Mouse (Mus musculus) megakaryocyte, embryonic 14.5 days (primary cell): ENCODE measurements around the gene Lamb1. TPM values are rescaled to one million over a fixed set of nuclear protein-coding genes. Genes with fewer than 3 reads are reported as not detected.

Experiments
- H3K27me3 ChIP-seq: replicated peaks from 2 replicates; pipeline ENCODE3; 2012; ENCODE audit warnings: inconsistent platforms
- H3K36me3 ChIP-seq: replicated peaks from 2 replicates; pipeline ENCODE3; 2012; ENCODE audit warnings: low read length, inconsistent platforms, mixed read lengths
- H3K4me1 ChIP-seq: 2 replicates; pipeline ENCODE4 v1.6.1; 2012; ENCODE audit warnings: inconsistent platforms
- H3K4me3 ChIP-seq: replicated peaks from 2 replicates; pipeline ENCODE3; 2012; ENCODE audit warnings: moderate library complexity, mild to moderate bottlenecking, inconsistent platforms
- H3K9me3 ChIP-seq: 2 replicates; pipeline ENCODE4 v1.6.1; 2012; ENCODE audit warnings: inconsistent platforms
- FLI1 ChIP-seq: IDR thresholded peaks from 2 replicates; pipeline ENCODE4 v1.6.1; 2012; ENCODE audit warnings: low read length, inconsistent platforms, mixed read lengths
- GATA1 ChIP-seq: IDR thresholded peaks from 3 replicates; pipeline ENCODE4 v1.6.1; 2012; ENCODE audit warnings: mixed read lengths, low read length, inconsistent platforms, borderline replicate concordance
- polyA plus RNA-seq: library from polyadenylated mRNA; stranded (reverse); fragments of >175 nt; gene quantifications from 2 replicates; pipeline ENCODE4 v1.2.3, GENCODE M21; 2012; ENCODE audit warnings: low replicate concordance; ENCODE audit not compliant: insufficient read depth

Lamb1 gene
- polyA plus RNA-seq, 1 experiment, result not detected

GRCm38 (mm10) chr12:31369118-31369517 is 104.1 kb downstream of the Lamb1 start:
- Histone ChIP-seq H3K27me3 (no peaks in the 10 kb centered on the region), H3K36me3 (no peaks in the 10 kb centered on the region), H3K4me3 (no peak overlapping the region), H3K9me3 (no peaks in the 10 kb centered on the region), H3K4me1 (no peaks in the 10 kb centered on the region)
- TF ChIP-seq FLI1 (no peak), GATA1 (no peak)

DNA sequence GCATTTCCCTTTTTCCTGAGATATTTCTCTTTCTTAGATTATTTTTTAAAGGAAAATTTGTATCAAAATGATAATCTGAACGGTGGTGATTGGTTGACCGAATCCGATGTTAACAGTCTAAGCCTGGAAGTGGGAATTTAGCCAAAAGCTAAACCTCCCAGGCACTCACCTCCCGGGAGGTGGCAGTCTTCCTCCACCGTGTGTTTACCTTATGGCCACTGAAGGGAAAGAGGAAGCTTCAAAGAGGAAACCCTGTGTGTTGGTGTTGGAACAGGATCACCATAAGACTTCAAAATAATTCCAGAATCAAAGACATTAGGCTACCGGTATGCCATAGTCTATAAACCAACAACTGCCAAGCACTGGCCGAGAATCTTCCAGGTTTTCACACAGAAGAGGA is 104.6 kb downstream of the Lamb1 start:
- no peaks in the 10 kb centered on the region for H3K9me3 ChIP-seq
- peaks cover 5% of the 10 kb centered on the region for H3K4me1 ChIP-seq
- TF ChIP-seq FLI1 (no peak), GATA1 (no peak)
- H3K36me3 ChIP-seq, result no peaks in the 10 kb centered on the region
- H3K4me3 ChIP-seq, result no peak overlapping the region
- H3K27me3 ChIP-seq, result no peaks in the 10 kb centered on the region

GRCm38 (mm10) chr12:31374603-31375282 is 109.7 kb downstream of the Lamb1 start:
- Histone ChIP-seq H3K4me1 (peaks cover 28% of the 10 kb centered on the region), H3K27me3 (no peaks in the 10 kb centered on the region), H3K4me3 (peak overlapping the region; percentile 69), H3K9me3 (no peaks in the 10 kb centered on the region), H3K36me3 (no peaks in the 10 kb centered on the region)
- TF ChIP-seq GATA1, result no peak
- TF ChIP-seq FLI1, result no peak

DNA sequence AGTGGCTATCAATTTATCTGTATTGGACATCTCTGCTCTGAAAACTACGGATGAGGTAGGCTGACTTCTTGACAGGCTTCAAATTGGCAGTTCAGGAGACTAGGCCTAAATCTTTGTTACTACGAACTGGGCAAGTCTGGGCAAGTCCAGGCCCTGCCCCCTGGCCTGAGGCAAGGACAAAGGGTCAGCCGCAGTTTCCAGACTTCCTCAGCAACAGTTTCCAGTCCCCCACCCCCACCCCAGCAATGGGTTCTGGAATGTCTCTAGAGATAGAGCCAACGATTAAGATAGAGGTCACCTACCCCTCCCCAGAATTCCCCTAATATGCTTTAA is 110.2 kb downstream of the Lamb1 start:
- no peak overlapping the region for H3K4me3 ChIP-seq
- H3K27me3 ChIP-seq, result no peaks in the 10 kb centered on the region
- H3K4me1 ChIP-seq, result peaks cover 28% of the 10 kb centered on the region
- H3K36me3 ChIP-seq, result no peaks in the 10 kb centered on the region
- H3K9me3 ChIP-seq, result no peaks in the 10 kb centered on the region
- no peak for TF ChIP-seq GATA1
- no peak for TF ChIP-seq FLI1

DNA sequence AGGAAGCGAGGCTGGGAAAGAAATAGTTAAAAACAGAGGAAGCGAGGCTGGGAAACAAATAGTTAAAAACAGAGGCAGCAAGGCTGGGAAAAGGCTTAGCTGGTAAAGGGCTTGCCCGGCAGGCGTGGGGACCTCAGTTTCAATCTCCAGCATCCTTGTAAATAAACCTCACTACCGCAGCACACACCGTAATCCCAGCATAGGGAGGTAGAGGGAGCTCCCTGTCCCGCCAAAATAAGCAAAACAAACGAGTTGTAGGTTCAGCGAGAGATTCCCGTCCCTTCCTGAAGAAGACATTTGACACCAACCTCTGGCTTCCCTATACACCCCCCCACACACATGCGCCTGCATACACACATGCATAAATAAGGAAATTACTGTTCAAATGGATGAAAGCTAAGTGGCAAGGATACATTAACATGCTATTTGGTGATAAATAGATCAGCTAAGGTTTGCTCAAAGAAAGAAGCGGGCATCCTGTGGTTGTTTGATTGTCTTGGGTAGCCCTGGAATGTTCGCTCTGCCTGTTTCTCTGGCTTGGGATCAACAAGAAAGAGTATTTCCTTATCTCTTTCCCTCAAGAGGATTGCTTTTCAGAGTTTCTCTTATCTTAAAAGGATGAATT is 111.4 kb downstream of the Lamb1 start:
- peak overlapping the region; percentile 53 for H3K4me3 ChIP-seq
- H3K36me3 ChIP-seq, result no peaks in the 10 kb centered on the region
- no peaks in the 10 kb centered on the region for H3K27me3 ChIP-seq
- peaks cover 28% of the 10 kb centered on the region for H3K4me1 ChIP-seq
- no peaks in the 10 kb centered on the region for H3K9me3 ChIP-seq
- TF ChIP-seq FLI1, result no peak
- no peak for TF ChIP-seq GATA1

DNA sequence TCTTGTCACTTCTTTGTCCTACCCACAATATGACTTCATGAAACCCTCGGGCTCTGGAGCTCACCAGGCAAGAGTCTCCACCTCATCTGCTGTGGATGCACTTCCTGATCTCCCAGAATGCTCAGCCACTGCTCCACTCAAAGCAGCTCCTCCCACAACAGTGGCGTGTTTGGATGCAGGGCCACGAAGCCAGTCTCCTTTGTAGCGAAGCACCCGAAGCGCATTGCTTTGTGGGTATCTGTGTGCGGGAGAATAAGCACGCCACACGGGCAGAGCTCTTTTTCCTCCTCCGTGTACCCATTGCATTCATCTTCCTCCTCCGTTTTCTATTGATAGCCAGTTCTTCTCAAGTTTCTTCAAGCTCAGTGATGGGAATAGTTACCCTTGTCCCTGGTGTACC is 112.2 kb downstream of the Lamb1 start:
- Histone ChIP-seq H3K9me3 (no peaks in the 10 kb centered on the region), H3K36me3 (no peaks in the 10 kb centered on the region), H3K4me3 (no peak overlapping the region), H3K27me3 (no peaks in the 10 kb centered on the region), H3K4me1 (peaks cover 28% of the 10 kb centered on the region)
- no peak for TF ChIP-seq FLI1
- TF ChIP-seq GATA1, result no peak

Other genes with a start within 250 kb of the Lamb1 start
- gene Fam110c, start 191.4 kb upstream of the Lamb1 start, polyA plus RNA-seq, result 0.66 TPM in 1 of 2 replicates, not detected in the other
- gene Gm6993, start 24.5 kb upstream of the Lamb1 start, polyA plus RNA-seq, result not detected in 2 replicates
- 2.8 TPM in 1 of 2 replicates, not detected in the other for gene Dld, start 86.2 kb downstream of the Lamb1 start, polyA plus RNA-seq
- not detected in 2 replicates for gene Slc26a3, start 125.6 kb downstream of the Lamb1 start, polyA plus RNA-seq
- gene Cbll1, start 234.4 kb downstream of the Lamb1 start, polyA plus RNA-seq, result 0.82 and 1.2 TPM in 2 replicates